Mouse (Mus musculus): ENCODE results near the gene Asb13.

Gene Asb13

DNA sequence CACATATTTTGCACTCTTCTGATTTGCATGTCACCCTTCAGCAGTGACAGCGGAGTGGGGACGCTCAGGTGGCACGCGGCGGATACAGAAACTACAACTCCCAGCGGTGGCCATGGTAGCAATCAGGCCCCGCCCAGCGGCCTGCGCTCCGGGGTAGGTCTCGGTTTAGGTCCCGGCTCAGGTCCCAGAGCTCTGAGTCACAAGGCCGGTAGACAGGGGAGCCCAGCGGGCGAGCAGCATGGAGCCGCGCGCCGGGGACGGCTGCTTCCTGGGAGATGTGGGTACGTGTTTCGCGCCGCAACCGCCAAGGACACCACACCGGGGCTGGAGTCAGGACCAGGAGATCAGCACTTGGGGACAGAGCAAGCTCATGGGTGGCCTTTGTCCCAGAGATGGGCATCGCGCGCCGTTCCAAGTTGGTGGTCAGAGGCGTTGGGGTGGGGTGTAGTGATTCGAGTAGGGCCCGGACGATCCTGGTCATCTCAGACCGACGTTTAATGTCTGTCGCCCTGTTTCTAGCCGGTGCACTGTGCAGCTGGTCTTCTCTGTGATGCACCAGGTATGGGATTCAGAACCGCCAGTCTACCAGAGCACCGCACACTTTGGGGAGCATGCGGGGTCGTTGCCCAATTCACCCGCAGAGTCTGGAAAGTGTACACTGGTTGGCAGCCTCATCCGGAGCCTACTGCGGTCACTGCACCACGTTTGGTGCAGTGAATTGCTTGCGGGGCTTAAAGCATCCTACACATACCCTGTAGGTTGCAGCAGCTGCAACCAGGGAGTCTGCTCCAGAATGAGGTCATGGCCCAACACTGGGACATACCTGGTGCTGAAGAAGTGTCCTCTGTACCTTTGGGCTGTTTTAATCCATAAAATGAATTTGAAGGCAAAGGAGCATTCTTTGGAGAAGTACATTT is at the start of gene Asb13:
Gene Asb13 (plus strand): TSS at position 138 of the 917 bp plus-strand sequence.
- DNase-seq (ENCODE audit: low spot score) = peak; percentile 34

DNA sequence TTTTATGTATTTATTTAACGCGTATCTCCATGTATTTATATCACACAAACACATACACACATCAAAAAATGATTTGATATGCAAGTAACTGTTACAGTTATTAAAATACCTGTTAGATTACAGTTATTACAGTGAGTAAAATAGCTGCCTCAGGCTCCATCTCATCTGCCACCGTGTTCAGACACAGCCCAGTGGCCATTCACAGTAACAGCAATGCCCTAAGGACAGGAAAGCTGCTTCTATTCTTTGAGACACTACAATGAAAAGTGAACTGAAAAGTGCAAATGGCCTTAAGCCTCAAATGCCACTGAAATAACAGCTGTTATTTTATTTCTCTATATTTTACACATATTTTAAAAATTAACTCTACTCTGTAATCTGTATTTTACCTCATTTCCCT is 43.0 kb upstream of the Asb13 start:
- DNase-seq (ENCODE audit: low spot score) = no peak

DNA sequence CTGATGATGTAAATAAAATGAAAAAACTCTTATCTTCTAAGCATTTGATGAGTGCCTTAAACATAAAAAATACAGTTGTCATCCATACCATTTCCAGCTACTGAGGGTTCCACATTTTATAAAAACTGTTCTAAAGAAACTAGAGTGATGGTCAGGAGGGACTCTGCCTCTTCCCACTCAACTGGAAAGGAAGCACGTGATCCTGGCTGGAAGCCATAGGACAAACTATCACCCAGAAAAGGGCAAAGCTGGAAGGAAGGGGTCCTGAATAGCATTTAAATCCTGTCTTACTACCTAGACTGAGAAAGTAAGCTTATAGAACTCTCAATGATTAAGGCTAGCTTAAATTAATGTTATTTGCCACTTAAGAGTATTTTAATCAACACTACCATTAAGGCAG is 39.5 kb upstream of the Asb13 start:
- DNase-seq (ENCODE audit: low spot score) = no peak

DNA sequence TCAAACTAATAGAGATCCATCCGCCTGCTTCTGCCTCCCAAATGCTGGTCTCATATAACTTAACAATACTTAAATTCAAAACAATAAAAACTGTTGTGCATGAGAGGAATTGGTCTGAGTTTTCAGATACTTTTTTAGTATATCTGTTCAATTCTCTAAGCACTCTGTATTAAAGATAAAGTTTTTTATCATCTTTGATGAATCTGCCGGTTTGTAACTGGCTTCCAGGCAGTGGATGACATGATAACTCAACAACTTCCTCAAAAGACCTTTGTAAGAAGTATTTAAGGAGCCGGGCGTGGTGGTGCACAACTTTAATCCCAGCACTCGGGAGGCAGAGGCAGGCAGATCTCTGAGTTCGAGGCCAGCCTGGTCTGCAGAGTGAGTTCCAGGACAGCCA is 37.6 kb upstream of the Asb13 start:
- no peak for DNase-seq (ENCODE audit: low spot score)

DNA sequence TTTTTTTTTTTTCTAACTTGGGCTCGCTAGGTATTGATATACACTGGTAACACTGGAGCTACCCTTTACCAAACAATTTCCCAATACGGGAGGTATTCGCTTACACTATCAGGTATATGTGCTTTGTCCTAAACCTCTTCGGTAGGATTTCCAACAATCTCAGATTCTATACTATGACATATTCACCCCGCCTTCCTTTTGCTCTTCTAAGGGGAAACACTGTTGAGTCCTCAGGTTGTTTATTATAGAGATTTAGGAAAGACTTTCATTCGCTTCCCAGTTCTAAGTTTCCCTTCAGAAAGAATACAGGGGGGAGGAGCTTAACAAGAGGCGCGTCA is 24.1 kb upstream of the Asb13 start:
- no peak for DNase-seq (ENCODE audit: low spot score)

DNA sequence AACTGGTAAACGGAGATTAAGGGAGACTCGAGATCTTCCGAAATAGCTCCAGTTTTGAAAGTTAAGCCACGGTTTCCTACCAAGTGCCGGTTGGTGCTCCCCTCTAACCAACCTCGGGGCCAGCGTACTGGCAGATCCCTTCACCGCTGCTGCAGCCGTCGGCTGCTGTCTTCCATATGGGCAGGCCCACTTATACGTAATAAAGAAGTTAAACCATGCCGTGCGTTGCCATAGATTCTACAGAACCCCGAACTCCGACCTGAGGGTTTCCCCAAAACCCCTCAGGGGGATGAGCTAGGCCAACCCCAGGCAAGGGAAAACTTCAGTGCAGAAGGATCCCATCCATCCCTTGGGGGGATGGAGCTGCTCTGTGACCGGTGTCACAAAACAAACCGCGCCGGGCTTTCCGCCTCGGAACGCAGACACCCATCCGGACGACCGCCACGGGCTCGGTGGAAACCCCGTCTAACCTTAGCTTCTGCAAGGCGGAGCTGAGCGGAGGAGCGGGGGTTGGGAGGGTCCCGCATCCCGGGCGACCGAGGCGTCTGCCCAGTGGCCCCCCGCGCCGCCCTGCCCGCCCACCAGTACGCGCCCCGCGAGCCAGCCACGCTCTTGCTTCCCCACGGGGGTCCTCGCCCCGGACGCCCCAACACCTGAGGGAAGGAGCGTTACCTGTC is 23.6 kb upstream of the Asb13 start:
- DNase-seq (ENCODE audit: low spot score) = no peak

DNA sequence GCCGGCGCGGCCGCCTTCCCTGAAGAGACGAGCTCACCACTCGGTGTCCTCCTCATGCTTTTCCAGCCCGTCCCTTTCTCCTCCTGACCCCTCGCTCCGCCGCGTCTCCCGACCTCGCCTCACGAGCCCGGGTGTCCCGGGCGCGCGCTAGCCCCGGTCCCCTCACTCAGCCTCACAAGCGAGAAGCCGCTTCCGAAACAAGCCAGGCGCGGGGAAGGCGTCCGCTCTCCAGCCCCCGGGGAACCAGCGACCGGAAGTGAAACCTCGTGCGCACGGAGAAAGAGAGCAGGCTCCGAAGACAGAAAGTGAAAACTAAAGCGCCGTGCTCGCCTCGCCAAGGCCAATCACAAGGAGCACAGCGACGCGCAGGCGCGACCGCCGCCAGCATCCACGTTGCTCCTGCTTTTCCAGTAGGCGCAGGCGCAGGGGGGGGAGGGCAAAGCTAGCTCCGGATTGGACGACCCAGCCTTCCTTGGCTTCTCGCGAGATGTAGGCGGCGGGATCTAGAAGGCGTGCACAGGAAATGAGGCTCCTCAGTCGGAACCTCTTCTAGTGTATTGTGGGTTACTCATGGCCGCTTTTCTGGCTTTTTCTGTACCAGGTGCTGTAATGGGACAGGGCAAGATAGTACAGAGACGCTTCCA is 22.9 kb upstream of the Asb13 start, which contains the start of gene Fam208b:
Gene Fam208b (minus strand): TSS at position 314 of the 644 bp plus-strand sequence.
- DNase-seq (ENCODE audit: low spot score) = peak; percentile 88

DNA sequence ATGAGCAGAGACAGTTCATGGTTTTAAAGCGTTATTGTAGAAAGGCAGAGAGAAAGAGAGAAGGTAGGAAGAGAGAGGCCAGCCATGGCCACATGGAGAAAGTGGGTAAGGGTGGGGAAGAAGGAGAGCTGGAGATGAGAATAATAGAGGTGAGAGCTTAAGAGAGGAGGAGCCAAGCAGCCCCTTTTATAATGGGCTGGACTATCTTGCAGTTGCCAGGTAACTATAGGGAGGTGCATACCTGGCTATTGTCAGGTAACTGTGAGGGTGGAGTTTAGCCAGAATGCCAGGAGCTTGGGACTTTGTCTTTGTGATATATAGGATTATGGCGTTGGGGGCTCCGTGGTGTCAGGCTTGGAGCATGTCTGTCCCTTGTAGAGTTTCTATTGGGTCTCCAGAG is 6.7 kb upstream of the Asb13 start:
- no peak for DNase-seq (ENCODE audit: low spot score)

DNA sequence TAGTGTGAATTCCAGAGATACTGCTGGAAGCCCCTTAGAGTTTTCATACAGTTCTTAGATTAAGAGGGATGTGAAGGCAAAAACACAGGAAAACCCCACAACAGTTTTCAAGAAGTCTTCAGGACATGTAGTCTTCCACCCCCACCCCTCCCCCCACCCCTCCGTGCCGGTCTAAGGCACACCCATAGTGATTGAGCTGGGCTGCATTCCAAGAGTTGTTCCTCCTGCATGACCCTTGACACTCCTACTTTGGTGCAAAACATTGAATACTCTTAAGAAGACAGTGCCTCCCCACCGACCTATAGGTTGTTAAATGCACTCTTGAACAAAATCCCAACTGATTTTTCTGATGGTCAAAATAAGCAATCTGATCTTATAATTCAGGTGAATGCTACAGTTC is 5.7 kb upstream of the Asb13 start:
- DNase-seq (ENCODE audit: low spot score) = no peak

DNA sequence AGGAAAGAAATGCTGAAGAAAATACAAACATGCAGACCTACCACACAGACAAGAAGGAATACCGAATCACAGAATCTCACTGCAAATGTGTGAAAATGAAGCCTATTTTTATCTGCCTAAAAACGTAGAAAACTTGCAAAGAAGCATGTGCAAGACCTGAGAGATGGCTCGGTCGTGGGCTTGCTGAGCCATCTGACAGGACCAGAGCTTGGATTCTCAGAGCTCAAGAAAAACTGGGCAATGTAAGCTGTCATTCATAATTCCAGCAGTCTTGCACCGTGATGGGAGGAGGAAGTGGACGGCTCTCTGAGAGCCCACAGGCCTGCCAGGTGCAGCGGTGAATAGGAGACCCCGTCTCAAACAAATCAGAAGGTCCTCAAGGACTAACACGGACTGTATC is 1.3 kb upstream of the Asb13 start:
- no peak for DNase-seq (ENCODE audit: low spot score)

DNA sequence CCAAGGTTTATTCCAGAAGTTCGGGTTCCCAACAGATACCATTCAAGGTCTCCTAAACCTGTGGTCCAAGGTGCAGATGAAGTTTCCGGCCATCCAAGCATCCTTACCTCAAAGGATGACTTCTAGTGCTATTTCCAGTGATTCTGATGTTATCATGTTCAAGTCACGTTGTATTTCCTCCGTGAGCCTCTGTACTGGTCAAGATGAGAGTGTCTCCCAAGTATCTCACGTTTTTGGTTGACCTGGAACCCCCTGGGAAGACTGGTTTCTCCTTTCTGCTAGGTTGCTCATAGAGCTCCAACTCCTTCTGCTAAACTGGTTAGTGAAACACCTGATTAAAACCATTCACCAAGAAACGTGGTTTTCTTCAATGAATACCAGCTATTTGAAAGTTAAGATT is 701 bp upstream of the Asb13 start:
- no peak for DNase-seq (ENCODE audit: low spot score)

DNA sequence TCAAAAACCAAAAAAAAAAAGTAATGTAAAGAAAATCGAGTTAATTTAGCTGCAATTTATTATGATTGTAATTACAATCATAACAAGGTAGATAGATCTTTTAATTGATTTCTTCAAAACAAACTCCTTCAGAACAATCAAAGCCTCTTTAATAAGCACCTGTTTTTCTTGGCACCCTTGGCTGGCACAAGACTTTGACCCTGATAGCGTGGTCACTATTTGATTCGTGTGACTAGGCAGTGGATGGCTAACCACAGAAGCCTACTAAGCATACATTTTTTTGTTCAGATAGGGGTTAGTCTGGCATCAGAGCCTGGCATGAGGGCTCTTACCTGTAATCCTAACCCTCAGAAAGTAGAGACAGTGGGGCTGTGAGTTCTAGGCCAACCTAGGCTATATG is 1.2 kb downstream of the Asb13 start:
- DNase-seq (ENCODE audit: low spot score) = no peak

DNA sequence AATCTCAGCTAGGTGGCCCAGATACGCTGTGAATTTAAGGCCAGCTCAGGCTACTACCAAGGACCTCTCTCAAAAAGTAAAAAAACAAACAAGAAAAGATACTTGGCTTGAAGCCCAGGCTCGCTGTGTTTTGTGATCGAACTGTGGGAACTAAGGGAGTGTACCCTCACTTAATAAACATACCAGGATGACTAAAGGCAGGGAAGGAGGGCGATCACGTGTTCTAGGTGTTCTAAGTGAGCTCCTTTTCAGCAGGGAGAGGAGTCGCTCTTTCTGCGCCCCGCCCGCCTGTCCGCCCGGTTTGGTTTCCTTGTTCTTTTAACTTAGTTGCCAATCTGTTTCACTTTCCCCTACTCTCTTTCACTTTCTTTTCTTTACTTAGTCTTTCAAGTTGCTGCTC is 3.0 kb downstream of the Asb13 start:
- DNase-seq (ENCODE audit: low spot score) = no peak

DNA sequence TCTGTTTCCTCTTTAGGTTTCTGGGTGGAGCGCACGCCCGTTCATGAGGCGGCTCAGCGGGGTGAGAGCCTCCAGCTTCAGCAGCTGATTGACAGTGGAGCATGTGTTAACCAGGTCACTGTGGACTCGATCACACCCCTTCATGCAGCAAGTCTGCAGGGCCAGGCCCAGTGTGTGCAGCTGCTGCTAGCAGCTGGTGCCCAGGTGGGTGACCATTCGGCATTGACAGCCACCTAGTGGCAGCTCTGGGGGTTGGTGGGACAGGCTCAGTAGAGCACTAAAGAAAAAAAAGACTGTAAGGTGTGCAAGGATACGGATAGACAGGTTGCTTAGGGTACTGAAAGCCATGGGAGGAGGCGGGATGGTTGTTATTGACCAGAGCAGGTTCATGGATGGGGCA is 8.2 kb downstream of the Asb13 start:
- DNase-seq (ENCODE audit: low spot score) = no peak

DNA sequence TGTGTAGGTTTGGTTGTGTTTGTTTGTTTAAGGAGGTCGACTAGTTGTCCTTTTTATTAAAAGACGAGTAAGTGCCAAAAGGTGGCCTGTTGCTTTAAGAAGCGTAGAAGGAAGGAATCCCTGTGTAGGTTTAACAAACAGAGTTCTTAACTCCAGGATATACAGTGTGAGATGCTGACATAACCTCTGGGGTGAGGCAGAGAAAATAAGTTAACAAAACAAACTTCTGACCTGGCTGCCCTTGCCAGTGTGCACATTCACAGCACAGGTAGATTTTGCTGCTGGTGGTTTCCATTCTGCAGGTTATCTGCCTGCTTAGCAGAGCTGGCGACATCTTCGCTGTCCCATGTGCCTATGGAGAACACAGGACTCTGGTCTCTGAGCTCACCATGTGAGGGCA is 8.7 kb downstream of the Asb13 start:
- no peak for DNase-seq (ENCODE audit: low spot score)

DNA sequence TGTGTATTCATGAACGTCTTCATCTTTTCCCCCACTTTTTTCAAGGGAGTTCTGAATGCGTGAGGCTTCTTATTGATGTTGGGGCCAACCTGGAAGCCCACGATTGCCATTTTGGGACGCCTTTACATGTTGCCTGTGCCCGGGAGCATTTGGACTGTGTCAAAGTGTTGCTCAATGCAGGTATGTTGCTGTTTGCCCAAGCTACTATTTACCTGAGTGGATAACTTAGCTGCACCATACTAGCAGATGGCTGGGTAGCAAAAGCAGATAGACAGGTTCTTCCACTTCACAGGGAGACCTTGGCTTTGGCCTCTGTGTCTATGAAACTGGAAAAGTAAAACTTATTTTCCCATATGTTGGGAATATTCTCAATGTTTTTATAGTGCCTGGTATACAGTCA is 11.0 kb downstream of the Asb13 start:
- no peak for DNase-seq (ENCODE audit: low spot score)

DNA sequence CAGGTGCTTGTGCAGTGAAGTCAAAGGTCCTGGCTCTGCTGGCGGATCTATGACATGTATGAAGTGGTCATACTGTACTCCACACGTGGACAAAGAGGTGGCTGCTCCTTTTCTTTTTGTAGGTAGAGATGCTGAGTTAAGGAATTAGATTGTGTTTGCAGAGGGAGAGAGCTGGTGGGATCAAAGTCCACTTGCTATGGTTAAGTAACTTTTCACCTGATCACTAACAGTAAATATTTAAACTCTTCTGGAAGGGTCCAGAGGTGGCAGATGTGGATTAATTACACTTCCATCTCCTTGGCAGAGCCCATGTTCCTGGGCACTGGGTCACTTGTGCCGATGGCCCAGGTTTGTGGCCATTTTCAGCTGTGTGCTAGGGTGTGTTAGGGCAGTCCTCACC is 12.1 kb downstream of the Asb13 start:
- DNase-seq (ENCODE audit: low spot score) = no peak

DNA sequence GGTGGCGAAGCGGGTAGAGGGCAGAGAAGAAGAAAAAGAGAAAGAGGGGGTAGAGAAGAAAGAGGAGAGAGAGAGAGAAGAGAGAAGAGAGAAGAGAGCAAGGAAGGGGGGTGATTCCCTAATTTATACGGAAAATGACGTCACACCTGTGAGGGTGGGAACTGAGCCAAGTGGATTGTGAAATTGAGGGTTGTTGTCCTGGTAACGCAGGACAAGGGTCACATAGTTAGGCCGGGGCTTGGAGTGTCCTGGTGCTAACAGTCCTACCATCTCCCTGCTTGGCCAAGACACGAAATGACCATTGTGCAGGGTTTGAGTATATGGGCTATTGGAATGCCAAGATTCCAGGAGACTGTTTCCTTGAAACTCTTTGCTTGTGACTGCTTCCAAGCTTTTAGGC is 12.7 kb downstream of the Asb13 start:
- no peak for DNase-seq (ENCODE audit: low spot score)

DNA sequence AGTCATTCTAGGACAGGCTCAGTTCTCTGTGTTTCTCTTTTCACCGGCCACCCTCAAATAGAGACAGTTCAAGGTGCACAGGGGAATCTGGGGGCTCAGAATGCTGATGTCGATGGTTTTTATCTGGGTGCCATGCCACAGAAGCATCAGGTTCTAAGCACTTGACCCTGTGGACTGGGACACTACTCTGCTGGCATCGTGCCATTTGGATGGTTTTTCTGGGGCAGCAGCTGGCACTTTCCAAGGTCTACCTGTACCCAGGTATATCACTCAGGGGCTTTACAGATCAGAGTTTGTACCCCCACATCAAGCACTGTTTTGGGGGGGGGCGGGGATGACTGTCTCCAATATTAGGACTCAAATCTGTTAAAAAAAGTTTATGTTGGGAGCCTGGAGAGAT is 16.7 kb downstream of the Asb13 start:
- DNase-seq (ENCODE audit: low spot score) = no peak

DNA sequence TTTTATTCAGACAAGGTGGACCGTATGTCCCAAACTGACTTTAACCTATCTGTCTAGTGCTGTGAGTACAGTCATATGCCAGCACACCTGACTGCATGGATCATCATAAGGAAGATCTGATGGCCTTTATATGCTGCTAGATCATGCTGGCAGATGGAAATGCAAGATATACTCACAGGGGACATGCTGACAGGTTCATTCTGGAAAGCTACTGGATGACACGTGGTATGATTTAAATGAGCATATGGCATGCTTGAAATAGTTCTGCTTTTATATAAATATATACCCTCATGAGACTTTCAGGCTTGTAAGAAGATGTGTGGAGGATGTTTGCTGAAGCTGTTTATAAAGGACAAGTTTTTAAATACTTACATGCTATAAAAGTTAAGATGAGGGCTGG is 20.6 kb downstream of the Asb13 start:
- DNase-seq (ENCODE audit: low spot score) = no peak

DNA sequence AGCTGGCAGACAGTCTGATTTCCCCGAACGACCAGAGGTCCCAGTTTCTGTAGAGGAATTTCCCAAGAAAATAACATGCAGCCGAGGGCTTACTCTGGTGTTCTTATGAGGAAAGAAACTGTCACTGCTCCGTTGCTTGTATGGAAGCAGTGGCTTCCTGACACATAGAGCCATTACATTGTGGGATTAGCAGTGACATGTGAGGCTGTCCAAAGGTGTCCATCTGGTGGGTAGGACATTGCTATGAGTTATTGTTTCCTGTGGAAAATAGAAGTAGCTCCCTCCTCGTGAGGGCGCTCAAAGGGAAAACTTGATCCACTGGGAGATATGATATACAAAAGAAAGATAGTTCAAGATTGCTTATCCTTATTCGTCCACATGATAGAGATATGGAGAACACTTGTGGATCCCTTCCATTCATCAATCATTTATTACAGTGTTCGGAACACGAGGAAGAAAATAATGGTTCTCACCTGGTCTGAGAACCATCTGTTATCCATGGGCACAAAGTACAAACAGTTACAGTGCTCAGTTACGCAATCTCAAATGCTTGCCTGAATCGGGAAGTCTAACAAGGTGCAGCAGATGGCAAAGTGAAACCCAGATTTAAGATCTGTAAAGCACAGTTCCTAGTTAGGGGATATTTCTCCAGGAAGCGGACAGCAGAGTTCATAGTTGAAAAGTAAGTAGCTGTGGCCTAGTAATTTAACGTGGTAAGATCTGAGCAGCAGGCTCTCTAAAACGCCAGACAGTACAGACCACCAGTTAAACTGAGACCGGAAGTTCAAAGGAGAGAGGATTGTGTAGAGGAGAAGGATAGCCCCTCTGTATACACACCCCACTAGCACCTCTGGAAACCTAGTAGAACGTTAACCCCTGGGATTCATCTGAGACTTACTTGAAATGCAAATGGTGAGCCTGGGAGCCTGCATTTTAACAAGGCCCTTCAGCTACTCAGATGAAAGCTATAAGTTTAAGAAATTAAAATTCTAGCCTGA is 25.6 kb downstream of the Asb13 start:
- DNase-seq (ENCODE audit: low spot score) = no peak

DNA sequence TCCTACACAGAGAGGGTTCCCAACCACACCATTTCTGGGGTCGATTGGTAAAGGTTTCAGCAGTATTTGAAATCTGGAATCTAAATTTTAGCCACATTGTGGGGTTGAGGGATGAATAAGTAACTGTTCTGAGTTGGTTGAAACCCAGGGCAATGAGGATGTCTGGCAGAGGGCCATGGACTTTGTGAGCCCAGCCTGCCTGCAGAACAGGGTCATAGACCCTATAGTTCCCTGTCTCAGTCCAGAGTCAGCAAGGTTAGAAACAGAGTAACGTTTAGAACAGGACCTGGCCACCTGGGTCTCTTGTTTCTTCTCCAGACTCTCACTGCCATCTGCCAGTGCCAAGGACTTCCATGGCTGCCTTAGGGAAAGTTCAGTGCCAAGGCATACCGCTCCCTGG is 30.4 kb downstream of the Asb13 start:
- DNase-seq (ENCODE audit: low spot score) = no peak

Data from urinary bladder, postnatal 10 days (tissue).